13 mouse cellular contexts compared by ENCODE assay signal in genomic region chr1:88217144-88217543, GRCm38 (mm10). TPM values are rescaled to one million over a fixed set of nuclear protein-coding genes. Genes with fewer than 3 reads are reported as not detected.
DNase-seq lines count a peak whose midpoint lies in the region; ATAC-seq and TF ChIP-seq lines count a peak whose summit lies in the region.
"Had no signal": no experiment of that assay in that cellular context is flagged by ENCODE, and none has a peak within 500 bp of the region (broad histone marks: within the 10 kb centered on the region; RNA-seq: fewer than 3 reads in every experiment).

No protein-coding gene starts in this region.

- no peaks in the 10 kb centered on the region for H3K27me3 ChIP-seq in lung, embryonic 14.5 days (ENCODE audit: insufficient read depth, low read length)
- peaks cover 2% of the 10 kb centered on the region; the same call in 1 of the 2 replicates for H3K27me3 ChIP-seq in E14TG2a.4 (ENCODE audit: insufficient read depth, low read length)
- no peaks in the 10 kb centered on the region for H3K27me3 ChIP-seq in liver, postnatal 0 days (ENCODE audit: insufficient read depth, low read length)
- H3K27me3 ChIP-seq: embryonic facial prominence, embryonic 12.5 days; limb, embryonic 15.5 days; megakaryocyte, embryonic 14.5 days had no signal

- DNase-seq in heart, adult 11 months = peak; percentile 91
- DNase-seq in heart, postnatal 36 days = no peak
- peak; percentile 13 for DNase-seq in lung, embryonic 14.5 days
- no peak for DNase-seq in lung, postnatal 36 days
- peak; percentile 23 for DNase-seq in induced T-regulatory cell, adult 2 months (ENCODE audit: low read depth)
- DNase-seq in right cerebral cortex, postnatal 4 days = no peak
- DNase-seq in liver, postnatal 0 days = no peak
- DNase-seq: layer of hippocampus, adult 9-11 months had no signal

- 60% methylated on average over 2 of the region's 2 CpGs for WGBS in lung, embryonic 14.5 days
- 54% methylated on average over 2 of the region's 2 CpGs for WGBS in liver, postnatal 0 days (ENCODE audit: insufficient replicate concordance)

- no peak overlapping the region for H3K4me2 ChIP-seq in lung, embryonic 14.5 days
- no peak overlapping the region for H3K4me2 ChIP-seq in liver, postnatal 0 days (ENCODE audit: low read depth, low read length)
- H3K4me2 ChIP-seq: embryonic facial prominence, embryonic 12.5 days; limb, embryonic 15.5 days had no signal

- H3K9me3 ChIP-seq in lung, embryonic 14.5 days (ENCODE audit: low read depth, low read length) = peaks cover 55% of the 10 kb centered on the region
- peaks cover 8% of the 10 kb centered on the region for H3K9me3 ChIP-seq in E14TG2a.4 (ENCODE audit: low read length)
- peaks cover 43% of the 10 kb centered on the region for H3K9me3 ChIP-seq in liver, postnatal 0 days (ENCODE audit: low read length)

- no peak overlapping the region for H3K9ac ChIP-seq in lung, embryonic 14.5 days
- no peak overlapping the region for H3K9ac ChIP-seq in liver, postnatal 0 days (replicated peaks)
- H3K9ac ChIP-seq: embryonic facial prominence, embryonic 12.5 days; limb, embryonic 15.5 days had no signal

- no peak for TF ChIP-seq EP300 in liver, postnatal 0 days (IDR thresholded peaks at IDR 0.05; ENCODE audit: low read depth)

- H3K27ac ChIP-seq in lung, embryonic 14.5 days (ENCODE audit: low read depth) = no peak overlapping the region
- H3K27ac ChIP-seq in liver, postnatal 0 days (ENCODE audit: low read depth) = no peak overlapping the region
- H3K27ac ChIP-seq: embryonic facial prominence, embryonic 12.5 days; limb, embryonic 15.5 days had no signal

- intact Hi-C loops in heart, postnatal 36 days (cut with DNase I) = no loop called here

- no peaks in the 10 kb centered on the region for H3K4me1 ChIP-seq in lung, embryonic 14.5 days (ENCODE audit: insufficient read depth)
- no peaks in the 10 kb centered on the region for H3K4me1 ChIP-seq in E14TG2a.4 (replicated peaks; ENCODE audit: low read depth, low read length)
- no peaks in the 10 kb centered on the region for H3K4me1 ChIP-seq in liver, postnatal 0 days (ENCODE audit: insufficient read depth)
- H3K4me1 ChIP-seq: embryonic facial prominence, embryonic 12.5 days; limb, embryonic 15.5 days; megakaryocyte, embryonic 14.5 days had no signal

- H3K36me3 ChIP-seq in lung, embryonic 14.5 days (ENCODE audit: insufficient read depth) = no peaks in the 10 kb centered on the region
- no peaks in the 10 kb centered on the region for H3K36me3 ChIP-seq in E14TG2a.4 (ENCODE audit: insufficient read depth, low read length)
- no peaks in the 10 kb centered on the region for H3K36me3 ChIP-seq in liver, postnatal 0 days (replicated peaks; ENCODE audit: insufficient read depth, low read length)
- H3K36me3 ChIP-seq: embryonic facial prominence, embryonic 12.5 days; limb, embryonic 15.5 days had no signal

- no peak overlapping the region for H3K4me3 ChIP-seq in lung, embryonic 14.5 days (ENCODE audit: low read depth, low read length)
- no peak overlapping the region for H3K4me3 ChIP-seq in E14TG2a.4 (replicated peaks; ENCODE audit: low read length)
- H3K4me3 ChIP-seq in liver, postnatal 0 days (ENCODE audit: low read depth, low read length) = no peak overlapping the region
- H3K4me3 ChIP-seq: embryonic facial prominence, embryonic 12.5 days; limb, embryonic 15.5 days; megakaryocyte, embryonic 14.5 days had no signal

- peak; percentile 34; the same call in 1 of the 2 replicates for TF ChIP-seq CTCF in lung, embryonic 14.5 days (IDR thresholded peaks at IDR 0.05; ENCODE audit: low read depth)
- peak; percentile 54 for TF ChIP-seq CTCF in E14TG2a.4 (conservative IDR thresholded peaks at IDR 0.05; ENCODE audit: low read length)
- TF ChIP-seq CTCF in liver, postnatal 0 days (IDR thresholded peaks at IDR 0.05; ENCODE audit: low read depth) = no peak

- ATAC-seq in lung, embryonic 14.5 days (ENCODE audit: insufficient read depth) = no peak
- no peak for ATAC-seq in liver, postnatal 0 days

RNA-seq across cellular contexts. Expression of gene Ugt1a1, which starts 5.4 kb away (rescaled TPM):
- not detected for total RNA-seq in heart, postnatal 36 days (2021)
- 0.16 TPM in 1 of 2 replicates, not detected in the other for polyA plus RNA-seq in lung, embryonic 14.5 days (2014; fragmentation: Nextera tagmentation; extraction: Ambion mirVana)
- polyA plus RNA-seq in liver, postnatal 0 days (2015; fragmentation: Nextera tagmentation; extraction: Ambion mirVana) = 412 and 437 TPM in 2 replicates
- total RNA-seq: heart, postnatal 25 days had no signal
- polyA plus RNA-seq: embryonic facial prominence, embryonic 12.5 days had no signal

RNA-seq across cellular contexts. Expression of gene Mroh2a, which starts 9.6 kb away (rescaled TPM):
- not detected for total RNA-seq in heart, postnatal 36 days (2021)
- 2.1 and 2.7 TPM in 2 replicates for polyA plus RNA-seq in lung, embryonic 14.5 days (2014; fragmentation: Nextera tagmentation; extraction: Ambion mirVana)
- polyA plus RNA-seq in liver, postnatal 0 days (2015; fragmentation: Nextera tagmentation; extraction: Ambion mirVana) = 0.61 and 0.66 TPM in 2 replicates

RNA-seq across cellular contexts. Expression of gene Dnajb3, which starts 11.6 kb away (rescaled TPM):
- total RNA-seq in heart, postnatal 36 days (2021) = under 1 TPM in 1 of 2 experiments, not detected in 1; 0.33 TPM
- 6.2 and 8.2 TPM in 2 replicates for polyA plus RNA-seq in lung, embryonic 14.5 days (2014; fragmentation: Nextera tagmentation; extraction: Ambion mirVana)
- polyA plus RNA-seq in liver, postnatal 0 days (2015; fragmentation: Nextera tagmentation; extraction: Ambion mirVana) = 7.1 and 7.8 TPM in 2 replicates

RNA-seq across cellular contexts. Expression of gene Ugt1a2, which starts 16.7 kb away (rescaled TPM):
- total RNA-seq in heart, postnatal 36 days (2021) = under 1 TPM in 1 of 2 experiments, not detected in 1; 0.14 TPM
- not detected in 2 replicates for polyA plus RNA-seq in lung, embryonic 14.5 days (2014; fragmentation: Nextera tagmentation; extraction: Ambion mirVana)
- not detected in 2 replicates for polyA plus RNA-seq in liver, postnatal 0 days (2015; fragmentation: Nextera tagmentation; extraction: Ambion mirVana)
- total RNA-seq: heart, postnatal 25 days had no signal
- polyA plus RNA-seq: embryonic facial prominence, embryonic 12.5 days; limb, embryonic 15.5 days had no signal

RNA-seq across cellular contexts. Expression of gene Ugt1a5, which starts 51.3 kb away (rescaled TPM):
- total RNA-seq in heart, postnatal 36 days (2021) = under 1 TPM; 0.24 to 0.42 TPM
- 0.08 TPM in 1 of 2 replicates, not detected in the other for polyA plus RNA-seq in lung, embryonic 14.5 days (2014; fragmentation: Nextera tagmentation; extraction: Ambion mirVana)
- polyA plus RNA-seq in liver, postnatal 0 days (2015; fragmentation: Nextera tagmentation; extraction: Ambion mirVana) = 0.08 and 0.19 TPM in 2 replicates
- polyA plus RNA-seq: embryonic facial prominence, embryonic 12.5 days; limb, embryonic 15.5 days had no signal

Comparison
In these comparisons a context has a peak if more than half of its experiments do, and no peak if none do; other contexts are left out.
1. DNase-seq: peak in heart, adult 11 months (single experiment), lung, embryonic 14.5 days (single experiment) and induced T-regulatory cell, adult 2 months (single experiment); none in heart, postnatal 36 days (0 of 2), lung, postnatal 36 days (single experiment), right cerebral cortex, postnatal 4 days (single experiment) and liver, postnatal 0 days (single experiment).
2. RNA of gene Ugt1a1, which starts 5.4 kb away (polyA plus RNA-seq): 412 to 437 TPM in liver, postnatal 0 days; 0.16 TPM in lung, embryonic 14.5 days; every median in the first group is over 100 times any median in the second.